Mouse (Mus musculus): ENCODE measurements around the gene Mcu.

DNA sequence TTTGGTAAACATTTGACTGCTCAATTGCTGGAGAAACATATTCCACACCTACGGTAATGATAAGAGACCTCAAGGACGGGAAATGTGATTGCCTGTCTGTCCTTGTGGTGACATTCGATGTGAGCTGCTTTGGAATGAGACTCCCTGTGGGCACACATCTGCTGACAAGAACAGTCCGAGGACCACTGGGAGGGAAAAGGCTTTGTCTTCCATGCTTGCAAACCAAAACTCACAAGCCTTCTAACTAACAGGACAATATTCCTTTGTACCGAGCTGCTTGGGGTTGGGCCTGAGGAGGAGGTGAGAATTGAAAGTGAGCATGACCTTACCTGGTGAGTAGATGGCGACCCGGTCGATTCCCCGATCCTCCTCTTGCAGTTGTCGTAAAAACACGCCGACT is 149.2 kb downstream of the Mcu start:
- TF ChIP-seq CTCF (IDR thresholded peaks at IDR 0.05; ENCODE audit: low read depth) (no peak), EP300 (IDR thresholded peaks at IDR 0.05; ENCODE audit: low read depth) (no peak)

Data from liver, embryonic 14.5 days (tissue).